Mouse (Mus musculus) hindbrain, embryonic 12.5 days (tissue): Measurements from ENCODE around the gene Slc39a3. TPM values are rescaled to one million over a fixed set of nuclear protein-coding genes. Genes with fewer than 3 reads are reported as not detected.

Experiments used
- ATAC-seq: fragments of 200-750 bp; cut with Nextera tagmentation; 2 replicates; pipeline ENCODE4 v1.8.0; 2017; ENCODE audit warnings: moderate TSS enrichment; ENCODE audit not compliant: low FRiP score
- H3K27ac ChIP-seq: fragments of 300-500 bp; sonication (generic); 2 replicates; pipeline ENCODE4 v1.5.1; 2016; ENCODE audit warnings: mild to moderate bottlenecking
- H3K27me3 ChIP-seq: fragments of 300-500 bp; sonication (generic); 2 replicates; pipeline ENCODE4 v1.6.1; 2016; ENCODE audit warnings: mild to moderate bottlenecking
- H3K36me3 ChIP-seq: fragments of 300-500 bp; sonication (generic); 2 replicates; pipeline ENCODE4 v1.6.1; 2016; ENCODE audit warnings: mild to moderate bottlenecking
- H3K4me1 ChIP-seq: fragments of 300-500 bp; sonication (generic); 2 replicates; pipeline ENCODE4 v1.6.1; 2016
- H3K4me2 ChIP-seq: fragments of 300-500 bp; sonication (generic); replicated peaks from 2 replicates; pipeline ENCODE4 v1.6.1; 2016; ENCODE audit warnings: mild to moderate bottlenecking
- H3K4me3 ChIP-seq: fragments of 300-500 bp; sonication (generic); 2 replicates; pipeline ENCODE4 v1.5.1; 2016; ENCODE audit warnings: mild to moderate bottlenecking
- H3K9ac ChIP-seq: fragments of 300-500 bp; sonication (generic); 2 replicates; pipeline ENCODE4 v1.6.1; 2016; ENCODE audit warnings: mild to moderate bottlenecking, moderate library complexity
- H3K9me3 ChIP-seq: fragments of 300-500 bp; sonication (generic); replicated peaks from 2 replicates; pipeline ENCODE4 v1.6.1; 2016; ENCODE audit warnings: mild to moderate bottlenecking
- whole genome bisulfite sequencing: fragments of 180-500 bp; shearing (Covaris S2); methylation state at CpG from one replicate; pipeline ENCODE4 v1.1.7; 2016; 5-methylcytosine and 5-hydroxymethylcytosine counted together
- polyA plus RNA-seq: library from polyadenylated mRNA; unstranded; fragments of >200 nt; fragmentation: Nextera tagmentation; extraction: Ambion mirVana; gene quantifications from 2 replicates; pipeline ENCODE4 v1.2.1, GENCODE M21; 2016

The Slc39a3 gene
- polyA plus RNA-seq, 1 experiment from 2014 or later = 37.0 TPM

DNA sequence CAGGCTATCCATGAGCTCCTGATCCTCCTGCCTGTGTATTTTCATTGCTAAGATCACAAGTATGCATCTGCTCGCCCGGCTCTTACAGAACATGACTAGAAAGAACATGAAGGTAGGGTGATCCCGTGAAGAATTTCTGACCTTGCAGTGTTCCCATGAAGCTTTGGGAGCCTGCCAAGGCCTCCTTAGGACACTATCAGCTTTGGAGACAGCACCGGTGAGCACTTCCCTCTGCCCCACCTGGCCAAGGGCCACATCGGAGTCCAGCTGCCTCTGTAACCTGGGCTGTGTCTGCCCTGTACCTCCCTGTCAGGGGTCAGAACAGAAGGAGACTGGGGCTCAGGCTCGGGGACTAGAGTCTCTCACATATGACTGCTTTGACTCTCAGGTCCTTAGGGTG, 50.5 kb downstream of the Slc39a3 start:
- no peaks in the 10 kb centered on the region for H3K9me3 ChIP-seq
- no peaks in the 10 kb centered on the region for H3K36me3 ChIP-seq
- H3K9ac ChIP-seq = no peak overlapping the region
- no peak for ATAC-seq
- no peak overlapping the region for H3K4me2 ChIP-seq
- 75% methylated on average over 6 of the region's 6 CpGs for WGBS
- H3K27me3 ChIP-seq = peaks cover 55% of the 10 kb centered on the region
- H3K27ac ChIP-seq = no peak overlapping the region
- peaks cover 16% of the 10 kb centered on the region for H3K4me1 ChIP-seq
- H3K4me3 ChIP-seq = no peak overlapping the region

DNA sequence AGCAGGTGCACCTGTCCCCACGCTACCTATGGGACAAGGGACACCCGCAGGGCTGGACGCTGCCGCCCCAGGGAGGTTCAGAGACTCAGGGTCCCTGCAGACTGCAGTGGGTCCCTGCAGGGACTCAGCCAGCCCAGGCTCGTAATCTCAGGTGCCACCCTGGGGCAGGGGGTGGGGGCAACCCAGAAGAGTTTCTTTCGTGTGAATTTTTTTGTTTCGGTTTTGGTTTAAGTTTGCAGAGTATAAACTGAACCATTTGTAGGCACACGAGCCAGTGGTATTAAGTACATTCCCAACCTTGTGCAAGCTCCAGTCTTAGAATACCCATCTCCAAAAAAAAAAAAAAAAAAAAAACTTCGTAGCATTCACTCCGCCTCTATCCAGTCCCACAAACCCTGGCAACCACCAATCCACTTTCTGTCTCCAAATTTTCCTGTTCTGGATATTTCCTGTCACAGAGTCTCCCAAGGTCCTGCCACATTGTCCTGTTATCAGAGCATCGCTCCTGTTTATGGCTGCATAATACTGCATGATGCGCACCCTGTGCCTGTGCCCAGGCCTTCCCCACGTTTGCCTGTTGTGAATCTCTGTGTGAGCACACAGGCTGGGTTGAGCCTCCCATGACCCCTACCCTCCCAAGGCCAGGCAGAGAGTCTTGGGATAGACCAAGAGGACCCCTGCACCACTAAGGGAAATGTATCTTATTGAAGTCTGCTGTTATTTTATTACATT, 51.1 kb downstream of the Slc39a3 start:
- 40% methylated on average over 13 of the region's 13 CpGs for WGBS
- H3K27ac ChIP-seq = no peak overlapping the region
- 0 out of 2 replicates have a peak overlapping the region, but pooled peaks have one; percentile 4 for H3K4me3 ChIP-seq
- H3K27me3 ChIP-seq = peaks cover 55% of the 10 kb centered on the region
- peaks cover 16% of the 10 kb centered on the region for H3K4me1 ChIP-seq
- no peak for ATAC-seq
- H3K9me3 ChIP-seq = no peaks in the 10 kb centered on the region
- H3K36me3 ChIP-seq = no peaks in the 10 kb centered on the region
- no peak overlapping the region; the same call in 1 of the 2 replicates for H3K9ac ChIP-seq
- H3K4me2 ChIP-seq = peak overlapping the region; percentile 43

DNA sequence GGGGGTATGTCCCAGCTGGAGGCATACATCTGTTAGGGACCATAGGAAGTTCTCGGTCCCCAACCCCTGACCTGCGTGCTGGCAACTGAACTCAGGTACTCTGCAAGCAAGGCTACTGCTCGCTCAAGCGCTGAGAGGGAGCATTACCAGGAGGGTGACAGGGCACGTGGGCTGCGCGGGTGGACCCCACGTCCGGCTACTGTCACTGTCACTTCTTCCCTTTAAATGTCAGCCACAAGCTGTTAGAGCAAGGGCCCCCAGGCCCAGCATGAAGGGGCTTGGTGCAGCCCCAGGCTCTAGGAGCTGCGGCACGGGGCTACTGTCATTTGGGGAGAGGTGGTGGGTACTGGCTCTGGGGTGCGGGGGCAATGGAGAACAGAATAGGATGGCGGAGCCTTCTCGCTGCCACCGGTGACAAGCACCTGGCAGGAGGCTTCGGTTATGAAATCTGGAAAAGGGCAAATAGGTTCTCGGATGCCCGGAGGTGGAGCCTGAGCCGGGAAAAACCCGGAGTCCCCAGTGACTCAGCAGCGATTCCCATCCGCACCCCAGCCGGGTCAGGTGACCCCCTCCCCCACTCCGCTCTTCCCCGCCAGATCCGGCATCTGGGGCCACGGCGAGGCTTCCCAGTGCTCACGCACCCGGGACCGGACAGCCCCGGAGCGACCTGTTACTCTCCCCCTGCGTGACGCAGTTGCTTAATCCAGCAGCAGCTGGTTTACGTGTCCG, 51.8 kb downstream of the Slc39a3 start:
- Histone ChIP-seq H3K27me3 (peaks cover 54% of the 10 kb centered on the region), H3K36me3 (no peaks in the 10 kb centered on the region), H3K4me3 (0 out of 2 replicates have a peak overlapping the region, but pooled peaks have one; percentile 4), H3K4me2 (peak overlapping the region; percentile 43), H3K9me3 (no peaks in the 10 kb centered on the region), H3K9ac (no peak overlapping the region; the same call in 1 of the 2 replicates), H3K4me1 (peaks cover 16% of the 10 kb centered on the region), H3K27ac (no peak overlapping the region)
- 11% methylated on average over 37 of the region's 37 CpGs for WGBS
- no peak for ATAC-seq

DNA sequence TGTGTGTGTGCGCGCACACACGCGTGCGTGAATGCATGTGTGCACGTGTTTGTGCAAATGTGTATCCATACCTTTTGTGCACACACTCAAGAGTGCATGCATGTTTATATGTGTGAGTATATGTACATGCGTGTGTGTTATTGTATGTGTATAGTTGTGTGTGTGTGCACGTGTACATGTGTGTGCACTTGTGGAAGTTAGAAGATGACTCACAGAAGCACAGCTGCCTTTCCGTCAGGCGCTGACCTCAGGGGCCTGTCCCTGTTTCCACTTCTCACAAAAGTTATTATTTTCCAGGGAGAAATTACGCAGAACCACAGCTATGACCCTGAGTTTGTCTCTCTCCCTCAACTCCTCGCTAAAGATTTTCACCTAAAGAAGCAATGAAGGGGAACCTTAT, 53.0 kb downstream of the Slc39a3 start:
- 91% methylated on average over 12 of the region's 12 CpGs for WGBS
- peaks cover 16% of the 10 kb centered on the region for H3K4me1 ChIP-seq
- peaks cover 51% of the 10 kb centered on the region for H3K27me3 ChIP-seq
- H3K27ac ChIP-seq = no peak overlapping the region
- no peak overlapping the region for H3K4me2 ChIP-seq
- H3K4me3 ChIP-seq = no peak overlapping the region
- H3K36me3 ChIP-seq = no peaks in the 10 kb centered on the region
- no peak overlapping the region for H3K9ac ChIP-seq
- H3K9me3 ChIP-seq = no peaks in the 10 kb centered on the region
- ATAC-seq = no peak

DNA sequence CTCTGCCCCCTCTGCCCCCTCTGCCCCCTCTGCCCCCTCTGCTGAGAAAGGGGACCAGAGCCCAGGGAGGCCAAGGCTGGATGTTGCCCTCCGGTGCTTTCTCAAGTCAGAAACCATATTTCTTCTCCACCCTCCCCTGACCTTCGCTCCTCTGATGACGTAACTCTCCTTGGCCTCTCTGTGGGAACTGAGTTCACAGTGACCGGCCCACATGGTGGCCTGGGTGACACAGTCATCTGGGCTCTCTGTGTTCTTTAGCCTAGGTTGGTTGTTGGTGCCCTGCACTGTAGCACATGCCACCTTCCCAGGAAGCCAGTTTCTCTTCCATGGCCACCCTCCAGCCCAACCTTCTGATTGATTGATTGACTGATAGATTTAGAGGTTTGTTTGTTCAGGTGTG, 54.8 kb downstream of the Slc39a3 start:
- Histone ChIP-seq H3K4me3 (no peak overlapping the region), H3K27ac (no peak overlapping the region), H3K9ac (no peak overlapping the region), H3K9me3 (no peaks in the 10 kb centered on the region), H3K36me3 (no peaks in the 10 kb centered on the region), H3K4me2 (no peak overlapping the region), H3K27me3 (peaks cover 39% of the 10 kb centered on the region), H3K4me1 (peaks cover 12% of the 10 kb centered on the region)
- 69% methylated on average over 4 of the region's 4 CpGs for WGBS
- no peak for ATAC-seq

DNA sequence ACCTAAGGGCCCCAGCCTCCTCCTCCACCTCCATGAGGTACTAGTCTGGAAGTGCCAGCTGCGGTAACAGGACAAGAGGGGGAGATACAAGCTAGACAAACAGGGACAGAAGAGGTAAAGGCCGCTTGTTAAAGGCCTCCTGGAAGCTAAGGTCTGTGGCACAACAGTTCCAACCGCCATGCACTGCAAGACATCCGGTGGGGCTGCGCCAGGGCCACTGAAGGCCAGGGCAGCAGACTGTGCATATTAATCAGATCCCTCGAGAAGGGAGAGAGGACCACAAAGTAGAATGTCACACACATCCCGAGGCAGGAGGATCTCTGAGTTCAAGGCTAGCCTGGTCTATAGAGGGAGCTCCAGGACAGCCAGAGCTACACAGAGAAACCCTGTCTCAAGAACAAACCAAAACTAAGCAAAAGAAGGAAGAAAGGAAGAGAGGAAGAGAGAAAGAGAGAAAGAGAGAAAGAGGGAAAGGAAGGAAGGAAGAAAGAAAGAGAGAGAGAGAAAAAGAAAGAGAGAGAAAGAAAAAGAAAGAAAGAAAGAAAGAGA, 55.6 kb downstream of the Slc39a3 start:
- ATAC-seq = no peak
- Histone ChIP-seq H3K4me3 (no peak overlapping the region), H3K9me3 (no peaks in the 10 kb centered on the region), H3K4me2 (no peak overlapping the region), H3K9ac (no peak overlapping the region), H3K4me1 (peaks cover 9% of the 10 kb centered on the region), H3K36me3 (no peaks in the 10 kb centered on the region), H3K27me3 (peaks cover 31% of the 10 kb centered on the region), H3K27ac (no peak overlapping the region)
- WGBS = 60% methylated on average over 7 of the region's 7 CpGs

Other genes starting within 250 kb of the Slc39a3 start
- gene Sf3a2, start 239.2 kb downstream of the Slc39a3 start, polyA plus RNA-seq = 65.3 and 71.8 TPM in 2 replicates
- gene Plekhj1, start 238.8 kb downstream of the Slc39a3 start, polyA plus RNA-seq = 139 TPM in 2 replicates
- gene Amh, start 232.2 kb downstream of the Slc39a3 start, polyA plus RNA-seq = not detected in 2 replicates
- gene Jsrp1, start 223.9 kb downstream of the Slc39a3 start, polyA plus RNA-seq = 0.83 and 1.7 TPM in 2 replicates
- 1,255 and 1,389 TPM in 2 replicates for gene Oaz1, start 210.8 kb downstream of the Slc39a3 start, polyA plus RNA-seq
- 0.74 and 0.94 TPM in 2 replicates for gene Lingo3, start 193.4 kb downstream of the Slc39a3 start, polyA plus RNA-seq
- 214 and 250 TPM in 2 replicates for gene Lsm7, start 182.2 kb downstream of the Slc39a3 start, polyA plus RNA-seq
- gene Sppl2b, start 182.2 kb downstream of the Slc39a3 start, polyA plus RNA-seq = 56.6 and 58.8 TPM in 2 replicates
- 0.08 TPM in 2 replicates for gene Tmprss9, start 165.6 kb downstream of the Slc39a3 start, polyA plus RNA-seq
- 271 and 305 TPM in 2 replicates for gene Timm13, start 136.5 kb downstream of the Slc39a3 start, polyA plus RNA-seq
- gene Lmnb2, start 119.2 kb downstream of the Slc39a3 start, polyA plus RNA-seq = 56.8 and 57.9 TPM in 2 replicates
- gene Gadd45b, start 107.4 kb downstream of the Slc39a3 start, polyA plus RNA-seq = 11.8 and 15.8 TPM in 2 replicates
- gene Gng7, start 22.5 kb downstream of the Slc39a3 start, polyA plus RNA-seq = 10.1 and 10.7 TPM in 2 replicates
- 16.4 and 16.7 TPM in 2 replicates for gene Diras1, start 11.8 kb downstream of the Slc39a3 start, polyA plus RNA-seq
- 259 and 269 TPM in 2 replicates for gene Sgta, start 22.8 kb upstream of the Slc39a3 start, polyA plus RNA-seq
- 57.5 and 58.0 TPM in 2 replicates for gene Thop1, start 32.6 kb upstream of the Slc39a3 start, polyA plus RNA-seq
- 0.12 and 0.46 TPM in 2 replicates for gene Creb3l3, start 61.4 kb upstream of the Slc39a3 start, polyA plus RNA-seq
- gene Map2k2, start 68.5 kb upstream of the Slc39a3 start, polyA plus RNA-seq = 223 and 232 TPM in 2 replicates
- 17.7 and 18.2 TPM in 2 replicates for gene Zbtb7a, start 97.8 kb upstream of the Slc39a3 start, polyA plus RNA-seq
- 56.7 and 59.2 TPM in 2 replicates for gene Pias4, start 130.5 kb upstream of the Slc39a3 start, polyA plus RNA-seq
- 539 TPM in 2 replicates for gene Eef2, start 139.2 kb upstream of the Slc39a3 start, polyA plus RNA-seq
- gene Dapk3, start 145.6 kb upstream of the Slc39a3 start, polyA plus RNA-seq = 86.4 and 94.5 TPM in 2 replicates
- gene 4930442H23Rik, start 146.4 kb upstream of the Slc39a3 start, polyA plus RNA-seq = not detected in 2 replicates
- not detected in 2 replicates for gene Nmrk2, start 164.6 kb upstream of the Slc39a3 start, polyA plus RNA-seq
- gene Atcay, start 193.4 kb upstream of the Slc39a3 start, polyA plus RNA-seq = 33.7 and 36.8 TPM in 2 replicates
- 14.0 and 15.6 TPM in 2 replicates for gene Zfr2, start 195.7 kb upstream of the Slc39a3 start, polyA plus RNA-seq
- gene Matk, start 215.5 kb upstream of the Slc39a3 start, polyA plus RNA-seq = 6.3 and 6.8 TPM in 2 replicates
- 142 and 155 TPM in 2 replicates for gene Mrpl54, start 229.5 kb upstream of the Slc39a3 start, polyA plus RNA-seq
- gene Apba3, start 229.5 kb upstream of the Slc39a3 start, polyA plus RNA-seq = 36.9 and 38.1 TPM in 2 replicates